Mouse (Mus musculus) naive thymus-derived CD4-positive, alpha-beta T cell, adult 5 months (primary cell): Measurements from ENCODE around the gene Cd55b. TPM values are rescaled to one million over a fixed set of nuclear protein-coding genes. Genes with fewer than 3 reads are reported as not detected.

Experiments
- polyA plus RNA-seq: library from polyadenylated mRNA; unstranded; fragments of 100-300 nt; shearing (Covaris generic); gene quantifications from one replicate; pipeline ENCODE4 v1.2.1, GENCODE M21; 2017

The Cd55b gene
- 9.9 TPM for polyA plus RNA-seq

DNA sequence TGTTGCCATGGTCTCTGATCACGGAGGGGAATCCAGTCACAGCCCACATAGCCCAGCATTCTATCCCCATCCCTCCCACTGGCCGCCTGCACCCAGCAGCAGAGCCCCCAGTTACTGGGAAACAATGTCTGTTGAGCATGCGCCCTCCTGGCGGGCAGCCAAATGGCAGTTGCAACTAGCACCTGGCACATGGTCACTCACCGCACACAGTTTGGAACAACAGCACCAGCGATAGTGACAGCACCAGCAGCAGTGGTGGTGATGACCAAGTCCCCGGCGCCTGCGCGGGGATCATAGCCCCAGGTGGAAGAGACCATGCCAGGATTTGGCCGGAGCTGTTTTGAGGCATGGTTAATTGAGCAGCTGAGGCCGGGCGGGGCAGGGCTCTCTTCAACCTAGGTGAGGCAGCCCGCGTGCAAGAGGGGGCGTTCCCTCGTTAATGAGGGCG, at the start of gene Cd55b:
Cd55b (minus strand) TSS at position 346 of the 448 bp plus-strand sequence.

GRCm38 (mm10) chr1:130462084-130462861, 39.5 kb upstream of the Cd55b start, which contains the start of gene Cd55:
TSS of gene Cd55 (minus strand) at chr1:130462744.

Other genes starting within 250 kb of the Cd55b start
- 215 TPM for gene Cd55, start 39.7 kb upstream of the Cd55b start, polyA plus RNA-seq
- not detected for gene Zp3r, start 206.6 kb upstream of the Cd55b start, polyA plus RNA-seq
- not detected for gene C4bp, start 238.6 kb upstream of the Cd55b start, polyA plus RNA-seq